Mouse (Mus musculus) cerebellum, postnatal 14 days (tissue): ENCODE data around the gene Tbx15.

Source experiments
- DNase-seq, 2 experiments: peaks; one replicate each; pipeline ENCODE4 v3.0.0; 2021; ENCODE audit warnings: mixed read lengths in 2 of 2

Gene Tbx15

DNA sequence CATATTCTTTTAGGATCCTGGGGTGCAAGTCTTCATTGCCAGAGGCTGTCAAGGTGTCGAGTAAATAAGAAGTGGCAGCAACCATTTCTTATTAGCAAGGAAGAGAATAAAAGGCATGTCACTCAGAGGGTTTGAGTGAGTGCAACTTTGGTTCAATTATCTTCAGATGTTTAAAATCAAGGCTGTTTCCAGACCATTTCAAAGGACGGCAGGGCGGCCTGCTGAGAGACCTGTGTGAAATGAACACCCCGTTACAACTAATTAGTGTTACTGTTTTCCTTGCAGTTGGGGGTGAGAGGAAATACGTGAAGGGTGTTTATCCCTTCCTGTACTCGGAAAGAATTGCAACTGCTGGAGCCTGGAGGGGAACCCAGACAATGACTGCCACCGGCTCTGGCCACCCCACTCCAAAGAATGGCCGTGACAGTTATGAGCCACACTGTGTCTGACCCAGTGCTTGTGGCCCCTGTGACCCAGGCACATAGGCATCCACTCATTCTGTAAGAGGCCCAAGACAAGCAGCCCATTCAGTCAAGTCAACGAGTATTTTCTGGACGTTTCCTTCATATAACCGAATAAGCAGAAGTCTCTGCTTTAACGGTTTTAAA lies 37.9 kb downstream of the Tbx15 start:
- DNase-seq, result no peak

GRCm38 (mm10) chr3:99279718-99280117 lies 39.5 kb downstream of the Tbx15 start:
- no peak for DNase-seq

DNA sequence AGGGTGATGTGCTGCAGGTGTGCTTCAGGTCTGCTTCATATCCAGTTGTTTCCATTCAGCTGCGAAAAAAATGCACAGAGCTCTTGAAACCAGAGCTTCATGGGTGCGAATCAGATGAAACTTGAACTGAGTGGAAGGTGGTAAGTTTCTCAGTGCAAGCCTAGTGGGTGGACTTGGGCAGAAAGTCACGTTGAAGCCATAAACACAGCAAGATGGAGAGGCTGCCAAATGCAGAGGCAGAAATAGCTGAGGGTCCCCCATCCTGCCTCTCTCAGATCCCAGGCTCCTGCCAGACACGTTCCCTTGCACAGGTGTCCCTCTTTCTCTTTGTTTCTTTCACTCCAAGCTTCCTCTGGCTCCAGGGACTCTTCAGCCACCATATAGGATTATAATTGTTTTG lies 41.3 kb downstream of the Tbx15 start:
- no peak for DNase-seq

DNA sequence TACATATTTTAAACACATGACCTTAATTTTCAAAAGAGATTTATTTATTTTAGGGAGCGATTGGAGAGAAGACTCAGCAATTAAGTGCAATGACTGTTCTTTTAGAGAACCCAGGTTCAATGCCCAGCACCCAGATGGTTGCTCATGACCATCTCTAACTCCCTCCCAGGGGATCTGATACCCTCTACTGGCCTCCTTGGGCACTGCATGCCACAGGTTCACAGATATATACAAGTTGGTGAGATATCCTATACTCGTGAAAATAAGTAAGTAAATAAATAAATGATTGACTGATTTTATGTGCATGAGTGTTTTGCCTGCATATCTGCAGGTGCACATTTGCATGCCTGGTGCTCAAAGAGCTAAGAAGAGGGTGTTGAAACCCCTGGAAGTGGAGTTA lies 48.1 kb downstream of the Tbx15 start:
- no peak for DNase-seq

GRCm38 (mm10) chr3:99290064-99290702 lies 50.0 kb downstream of the Tbx15 start:
- DNase-seq, result peak; percentile 21 to 50

GRCm38 (mm10) chr3:99290878-99291277 lies 50.7 kb downstream of the Tbx15 start:
- no peak for DNase-seq

DNA sequence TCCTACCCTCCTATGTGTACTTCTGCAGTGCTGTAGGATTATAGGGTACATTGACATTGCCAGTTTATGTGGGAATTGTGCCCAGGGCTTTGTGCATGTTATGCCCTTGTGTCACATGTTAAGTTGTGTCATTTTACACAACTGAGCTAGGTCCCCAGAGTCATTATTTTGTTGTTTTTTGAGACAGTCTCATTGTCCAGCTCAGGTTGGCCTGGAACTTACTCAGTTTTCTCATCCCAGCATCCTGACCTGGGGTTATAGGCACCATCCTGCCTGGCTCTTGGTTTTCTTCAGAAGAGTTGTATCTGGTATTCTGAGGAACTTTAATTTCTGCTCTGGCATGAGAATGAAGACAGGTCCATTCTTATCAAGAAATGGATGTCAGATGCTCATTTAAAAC lies 51.2 kb downstream of the Tbx15 start:
- DNase-seq, result no peak

GRCm38 (mm10) chr3:99292531-99292931 lies 52.4 kb downstream of the Tbx15 start:
- no peak for DNase-seq

DNA sequence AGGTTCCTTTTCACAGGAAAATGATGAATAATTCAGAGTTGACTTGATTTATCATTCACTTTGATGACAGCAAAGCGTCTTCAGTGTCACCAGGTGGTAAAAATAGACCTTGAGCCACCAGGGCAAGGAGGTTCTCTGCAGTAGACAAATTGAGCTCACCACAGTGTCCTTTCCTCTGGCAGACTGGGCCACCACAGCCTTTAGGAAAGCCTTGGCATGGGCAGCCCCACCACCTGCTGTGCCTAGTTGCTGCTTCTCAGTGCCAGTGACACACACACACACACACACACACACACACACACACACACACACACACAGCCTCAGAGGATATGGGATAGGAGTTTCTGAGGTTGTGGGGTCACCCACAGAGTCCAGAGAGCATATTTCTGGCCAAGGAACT lies 54.0 kb downstream of the Tbx15 start:
- DNase-seq, result peak; percentile 13 to 34

GRCm38 (mm10) chr3:99295301-99295700 lies 55.1 kb downstream of the Tbx15 start:
- no peak for DNase-seq

GRCm38 (mm10) chr3:99296186-99296585 lies 56.0 kb downstream of the Tbx15 start:
- no peak for DNase-seq

DNA sequence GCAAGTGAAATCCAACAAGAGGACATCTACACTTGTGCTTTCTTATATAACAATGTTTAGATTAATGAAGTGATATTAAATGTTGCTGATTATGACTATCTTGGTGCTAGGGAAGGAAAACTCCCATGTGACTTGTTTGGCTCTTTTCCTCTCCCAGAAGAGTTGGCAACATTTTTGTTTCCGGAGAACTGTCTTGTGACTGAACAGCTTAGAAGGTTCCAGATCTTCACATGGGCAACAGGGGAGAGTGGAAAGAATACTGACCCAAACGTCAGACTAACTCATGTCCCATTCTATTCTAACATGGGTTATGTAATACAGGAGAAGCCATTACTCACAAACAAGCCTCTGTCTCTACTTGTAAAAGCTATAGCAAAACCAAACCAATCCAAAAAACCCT lies 60.7 kb downstream of the Tbx15 start:
- DNase-seq, result no peak

DNA sequence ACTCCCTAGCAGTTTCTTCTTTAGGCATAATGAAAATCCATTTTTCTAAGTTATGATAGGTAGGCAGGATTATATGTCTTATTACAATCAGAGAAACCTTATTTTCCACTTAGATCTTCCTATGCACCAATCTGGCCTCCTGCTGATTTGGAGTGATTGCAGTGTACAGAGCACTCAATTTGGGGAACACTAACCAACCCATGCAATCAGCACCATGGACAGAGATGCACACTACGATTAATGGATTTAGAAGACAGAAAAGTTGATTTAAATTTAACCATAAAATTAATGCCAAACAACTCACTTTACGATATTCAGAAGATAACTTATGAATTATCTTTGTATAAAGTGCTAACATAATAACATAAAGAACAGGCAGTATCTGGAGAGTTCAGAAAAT lies 70.7 kb downstream of the Tbx15 start:
- DNase-seq, result no peak

- no peak for DNase-seq
Measured at GRCm38 (mm10) chr3:99311943-99312635, 71.9 kb downstream of the Tbx15 start.

DNA sequence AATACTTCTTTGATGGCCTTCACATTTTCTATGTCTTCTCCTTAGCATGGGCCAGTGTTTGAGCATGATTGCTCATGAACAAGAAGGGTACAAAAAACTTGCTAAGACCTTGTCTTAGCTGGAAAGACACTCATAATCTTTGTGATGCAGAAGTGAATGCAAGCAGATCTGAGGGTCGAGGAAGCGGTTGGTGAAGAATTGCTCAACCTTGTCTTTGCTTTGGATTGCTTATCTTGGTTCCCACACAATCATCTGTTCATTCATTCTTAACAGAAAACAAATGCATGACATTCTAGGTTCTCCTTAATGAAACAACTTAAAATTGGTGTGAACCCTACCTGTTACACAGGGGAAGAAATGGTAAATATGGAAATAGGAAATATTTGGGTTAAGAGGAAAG lies 82.2 kb downstream of the Tbx15 start:
- no peak for DNase-seq

GRCm38 (mm10) chr3:99329316-99329715 lies 89.1 kb downstream of the Tbx15 start:
- no peak for DNase-seq

DNA sequence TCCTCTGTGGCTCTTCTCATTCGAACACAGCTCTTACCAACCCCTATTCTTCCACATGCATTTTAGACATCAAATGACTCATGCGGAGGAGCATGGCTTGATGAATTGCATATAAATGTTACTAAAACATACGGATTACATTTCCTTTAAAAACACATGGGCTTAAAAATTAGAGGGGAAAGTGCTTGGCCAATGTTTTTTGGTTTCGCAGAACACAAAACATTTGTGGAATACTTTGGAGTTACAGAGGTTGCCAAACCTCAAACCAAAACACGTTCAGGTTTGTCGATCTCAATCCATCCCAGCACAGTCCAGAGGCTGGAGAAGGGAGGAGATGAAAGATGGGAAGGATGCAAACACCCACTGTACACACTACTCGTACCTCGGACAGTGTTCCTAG lies 90.9 kb downstream of the Tbx15 start:
- no peak for DNase-seq

GRCm38 (mm10) chr3:99336866-99337265 lies 96.7 kb downstream of the Tbx15 start:
- DNase-seq, result no peak

GRCm38 (mm10) chr3:99338756-99339155 lies 98.6 kb downstream of the Tbx15 start:
- DNase-seq, result peak; percentile 25 to 31

DNA sequence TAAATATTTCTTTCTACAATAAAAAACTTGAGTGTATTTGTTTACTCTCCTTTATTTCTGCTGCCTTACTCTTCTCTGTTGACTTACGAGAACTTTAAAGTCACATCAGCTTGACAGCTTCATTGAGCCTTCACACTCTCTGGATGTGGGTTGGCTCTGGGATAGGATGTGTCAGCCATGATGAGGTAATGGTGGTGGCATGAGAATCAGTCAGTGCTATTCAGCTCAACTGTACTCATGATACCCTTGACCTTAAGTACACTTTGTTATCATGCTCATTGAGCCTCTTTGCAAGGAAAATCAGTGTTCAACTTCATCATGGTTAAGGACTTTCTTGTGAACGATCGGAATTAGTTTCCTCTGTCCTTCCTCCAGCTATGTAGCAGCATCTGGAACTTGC lies 99.8 kb downstream of the Tbx15 start:
- no peak for DNase-seq

GRCm38 (mm10) chr3:99379616-99380250 lies 139.6 kb downstream of the Tbx15 start:
- no peak for DNase-seq

GRCm38 (mm10) chr3:99387127-99387526 lies 146.9 kb downstream of the Tbx15 start:
- DNase-seq, result no peak
